Mouse (Mus musculus) 3T3-L1 (cell line): Measurements from ENCODE around the gene Cubn.

Experiments
- DNase-seq: peaks from one replicate; pipeline ENCODE4 v3.0.0-alpha.2; 2015; ENCODE audit warnings: low read depth, low spot score

Gene Cubn

DNA sequence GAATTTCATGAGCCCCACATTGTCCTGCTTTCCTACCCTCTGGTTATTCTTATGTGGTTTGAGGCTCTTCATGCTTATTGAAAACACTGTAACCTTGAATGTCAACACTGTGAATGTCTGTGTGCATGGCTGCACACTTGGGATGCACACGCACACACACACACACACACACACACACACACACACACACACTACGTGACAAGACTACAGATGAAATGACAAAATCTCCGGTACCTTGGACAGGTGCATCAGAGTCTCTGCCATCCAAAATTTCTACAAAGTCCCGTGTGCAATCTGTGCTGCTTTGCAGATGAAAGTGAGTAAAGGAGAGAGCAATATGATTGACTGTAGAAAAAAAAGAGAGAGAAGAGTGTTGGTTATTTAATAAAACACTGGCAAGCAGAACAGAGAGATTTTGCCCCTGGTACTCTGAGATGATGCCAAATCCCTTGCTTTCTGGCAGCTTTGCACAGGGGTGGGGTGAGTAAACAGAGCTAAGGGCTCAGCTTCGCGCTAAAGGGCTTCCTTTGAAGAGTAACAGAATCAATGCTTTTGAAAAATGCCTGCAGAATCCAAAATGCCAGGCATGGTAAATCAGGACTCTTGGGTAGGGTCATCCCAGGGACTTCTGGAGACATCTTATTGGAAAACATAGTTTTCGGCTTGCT is 133.6 kb downstream of the Cubn start:
- DNase-seq, result no peak

DNA sequence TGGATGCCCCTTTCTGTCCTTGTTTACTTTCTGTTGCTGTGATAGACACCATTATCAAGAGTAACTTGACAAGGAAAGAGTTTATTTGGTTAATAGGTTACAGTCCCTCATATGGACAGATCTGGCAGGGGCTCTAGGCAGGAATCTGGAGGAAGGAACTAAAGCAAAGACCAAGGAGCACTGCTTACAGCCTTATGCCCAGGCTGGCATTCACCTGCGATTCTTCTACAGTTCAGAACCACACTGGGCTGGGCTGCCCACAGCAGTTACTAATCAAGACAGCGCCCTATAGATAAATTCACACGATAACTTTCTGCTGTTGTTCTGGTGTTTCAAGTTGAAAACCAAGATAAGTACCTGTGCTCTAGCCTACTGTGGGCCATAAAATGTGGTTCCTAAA is 138.8 kb downstream of the Cubn start:
- DNase-seq, result no peak

GRCm38 (mm10) chr2:13352112-13352728 is 139.4 kb downstream of the Cubn start:
- no peak for DNase-seq

DNA sequence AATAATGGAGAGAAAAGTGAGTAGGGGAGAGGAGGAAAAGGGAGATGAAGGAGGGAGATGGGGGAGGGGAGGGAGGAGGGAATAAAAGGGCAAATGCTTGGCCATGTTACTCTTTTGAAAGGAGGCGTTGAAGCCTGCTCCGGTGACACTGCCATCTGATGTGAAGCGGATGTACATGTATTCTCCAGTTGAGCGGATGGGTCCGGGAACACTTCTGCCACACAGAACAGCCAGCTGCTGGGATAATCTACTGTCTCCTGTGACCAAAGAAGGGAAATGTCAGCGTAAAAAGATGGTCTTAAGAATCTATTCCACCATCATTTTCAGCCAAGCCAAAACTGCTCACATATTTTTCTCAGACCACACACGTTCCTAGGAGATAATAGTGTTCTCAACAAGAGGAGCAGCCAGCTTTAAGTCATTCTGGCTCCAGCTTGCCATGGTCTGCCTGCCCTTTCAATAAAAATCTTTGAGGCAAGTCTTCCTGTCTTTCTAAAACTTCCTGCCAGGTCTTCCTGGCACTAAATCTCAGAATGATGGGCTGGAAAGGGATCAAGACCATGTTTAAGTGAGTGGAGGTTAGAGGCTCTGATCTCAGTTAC is 149.2 kb downstream of the Cubn start:
- DNase-seq, result no peak

- DNase-seq, result peak; percentile 16
Measured at GRCm38 (mm10) chr2:13335446-13335845, 156.2 kb downstream of the Cubn start.

DNA sequence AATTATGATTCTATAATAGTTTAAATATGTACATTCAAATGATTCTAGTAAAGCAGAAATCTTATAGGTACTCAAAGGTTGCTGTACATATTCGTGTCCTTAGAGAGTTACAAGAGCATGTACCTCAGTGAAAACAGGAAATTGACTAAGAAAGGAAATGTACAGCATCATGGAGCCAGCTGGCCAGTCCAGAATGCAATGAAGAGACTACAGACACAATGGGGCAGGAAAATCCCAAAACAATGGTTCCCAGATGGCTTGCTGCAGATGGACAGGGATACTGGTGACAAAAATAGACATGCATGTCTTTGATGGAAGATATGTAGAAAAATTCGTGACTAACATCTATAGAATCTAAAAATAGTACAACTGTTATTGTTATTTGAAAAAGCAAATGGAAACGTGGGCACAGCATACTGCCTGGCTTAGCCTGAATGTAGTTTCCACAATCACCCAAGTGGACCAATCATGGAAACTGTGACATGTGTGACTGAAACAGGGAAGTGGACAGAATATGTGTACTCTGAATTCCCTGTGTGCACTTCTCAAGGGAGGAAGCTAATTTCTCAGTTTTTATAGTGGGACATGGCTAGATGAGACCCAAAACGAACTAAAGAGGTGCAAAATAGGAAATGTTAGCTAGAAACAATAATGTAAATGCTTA is 161.7 kb downstream of the Cubn start:
- peak; percentile 8 for DNase-seq

GRCm38 (mm10) chr2:13303376-13303775 is 188.2 kb downstream of the Cubn start:
- peak; percentile 65 for DNase-seq

DNA sequence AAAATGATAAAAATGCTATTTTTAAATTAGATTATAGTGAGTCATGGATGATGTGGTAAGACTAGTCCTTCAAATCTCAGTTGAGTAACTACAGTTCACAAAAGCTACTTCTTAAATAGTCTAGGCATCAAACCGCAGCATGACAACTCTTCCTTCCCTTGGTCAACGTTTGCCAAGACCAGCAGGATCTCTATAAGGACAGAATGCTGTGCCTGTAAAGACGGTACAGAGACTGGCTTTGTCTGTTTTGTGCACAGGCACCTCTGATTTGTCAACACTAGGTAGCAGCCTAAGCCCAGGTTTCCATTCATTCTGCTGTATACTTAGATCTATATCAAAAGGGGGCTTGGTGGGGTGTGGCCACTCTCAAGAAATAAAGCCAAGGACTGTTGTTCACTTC is 192.6 kb downstream of the Cubn start:
- DNase-seq, result peak; percentile 90

DNA sequence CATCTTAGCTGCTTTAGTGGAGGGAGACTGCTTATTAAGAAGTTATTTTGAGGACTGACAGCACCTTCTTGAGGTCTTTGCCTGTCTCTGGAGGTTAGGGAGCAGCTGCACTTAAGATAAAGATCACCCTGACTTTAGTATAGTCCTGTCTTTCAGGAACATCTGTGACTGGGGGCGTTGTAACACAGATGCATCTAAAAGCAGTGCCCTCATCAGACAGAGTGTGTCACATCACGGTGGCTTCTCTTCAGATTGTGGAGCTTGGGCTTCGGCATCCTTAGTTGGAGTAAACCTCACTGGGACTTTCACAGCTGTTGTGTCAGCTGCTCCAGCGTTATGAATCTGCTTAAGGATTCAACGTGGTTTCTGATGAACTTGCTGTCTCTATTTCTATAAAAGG is 193.9 kb downstream of the Cubn start:
- DNase-seq, result no peak

- peak; percentile 82 for DNase-seq
Measured at GRCm38 (mm10) chr2:13290661-13291060, 201.0 kb downstream of the Cubn start.

- no peak for DNase-seq
Measured at GRCm38 (mm10) chr2:13290070-13290469, 201.5 kb downstream of the Cubn start.

- DNase-seq, result peak; percentile 68
Measured at GRCm38 (mm10) chr2:13278114-13278862, 213.3 kb downstream of the Cubn start.

- DNase-seq, result peak; percentile 21
Measured at GRCm38 (mm10) chr2:13275874-13276273, 215.7 kb downstream of the Cubn start.

- DNase-seq, result peak; percentile 100
Measured at GRCm38 (mm10) chr2:13271165-13271957, 220.3 kb downstream of the Cubn start, which contains the start of gene Rsu1. Gene Rsu1 (minus strand): TSS chr2:13271415.

GRCm38 (mm10) chr2:13270736-13271135 is 220.9 kb downstream of the Cubn start:
- peak; percentile 61 for DNase-seq

- DNase-seq, result no peak
Measured at GRCm38 (mm10) chr2:13268681-13269293, 222.8 kb downstream of the Cubn start.

- peak; percentile 69 for DNase-seq
Measured at GRCm38 (mm10) chr2:13264875-13265274, 226.7 kb downstream of the Cubn start.

- no peak for DNase-seq
Measured at GRCm38 (mm10) chr2:13263150-13263549, 228.5 kb downstream of the Cubn start.

GRCm38 (mm10) chr2:13258606-13259005 is 233.0 kb downstream of the Cubn start:
- DNase-seq, result no peak

DNA sequence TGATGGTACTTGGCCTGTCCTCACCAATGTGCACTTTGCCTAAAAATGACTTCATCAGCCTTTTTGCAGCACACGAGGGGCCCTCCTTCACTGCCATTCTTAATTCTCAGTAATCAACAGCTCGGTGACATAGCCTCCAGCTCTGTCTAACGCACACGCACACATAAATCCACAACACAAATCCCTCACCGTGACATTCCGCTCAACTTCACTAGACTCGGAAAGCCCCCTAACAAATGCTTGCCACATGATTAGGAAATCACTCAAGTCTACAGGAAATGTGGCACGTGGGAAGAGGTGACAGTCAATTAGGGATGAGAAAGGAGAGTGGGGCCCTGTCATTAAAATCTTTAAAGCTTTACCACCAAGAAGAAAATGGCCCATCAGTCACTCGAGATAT is 250.9 kb downstream of the Cubn start:
- no peak for DNase-seq
